Mouse (Mus musculus): ENCODE measurements at regions not wholly inside any gene's neighbourhood (a gene's known extent, or its start where the extent isn't known, plus 50 kb on each side); places are given as distances from the start of the nearest gene placed in this dataset.

DNA sequence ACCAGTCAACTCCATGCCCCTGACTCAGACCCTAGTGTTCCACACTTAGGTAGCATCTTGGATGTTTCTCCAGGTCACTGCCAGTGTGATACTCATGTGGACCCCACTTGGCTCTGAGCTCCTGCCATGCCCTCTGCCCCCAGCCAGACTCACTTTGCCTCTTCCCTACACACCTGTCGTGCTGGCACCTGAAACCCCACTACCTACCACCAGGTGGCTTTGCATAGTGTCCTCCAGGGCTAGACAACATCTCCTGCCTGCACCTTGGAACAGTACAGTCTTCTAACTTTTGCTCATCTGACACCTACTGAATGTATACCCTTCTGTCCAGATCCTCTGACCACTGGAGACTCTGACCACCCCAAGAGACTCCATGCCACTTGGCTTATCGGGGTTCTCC, 80.6 kb downstream of the Fam53a start:
- TF ChIP-seq TCF3 (IDR thresholded peaks at IDR 0.05; ENCODE audit: insufficient read length, low read depth) = no peak
- TF ChIP-seq MYOD1 (IDR thresholded peaks at IDR 0.05; ENCODE audit: control insufficient read depth in 1 of 3, insufficient read length in 2 of 3, low read depth in 2 of 3) = no peak
- no peak for TF ChIP-seq USF1 (IDR thresholded peaks at IDR 0.05; ENCODE audit: low read depth)
- no peak for TF ChIP-seq REST (IDR thresholded peaks at IDR 0.05; ENCODE audit: insufficient read depth, insufficient read length)
- Histone ChIP-seq H3ac (ENCODE audit: control insufficient read depth, insufficient read length) (no peak overlapping the region), H3K4me2 (ENCODE audit: low read depth) (no peak overlapping the region), H3K27me3 (ENCODE audit: control insufficient read depth, insufficient read depth, insufficient read length) (peaks cover 29% of the 10 kb centered on the region), H3K79me2 (ENCODE audit: control insufficient read depth, insufficient read depth) (no peaks in the 10 kb centered on the region), H3K4me3 (no peak overlapping the region), H3K36me3 (ENCODE audit: control insufficient read depth, insufficient read depth) (no peaks in the 10 kb centered on the region)

DNA sequence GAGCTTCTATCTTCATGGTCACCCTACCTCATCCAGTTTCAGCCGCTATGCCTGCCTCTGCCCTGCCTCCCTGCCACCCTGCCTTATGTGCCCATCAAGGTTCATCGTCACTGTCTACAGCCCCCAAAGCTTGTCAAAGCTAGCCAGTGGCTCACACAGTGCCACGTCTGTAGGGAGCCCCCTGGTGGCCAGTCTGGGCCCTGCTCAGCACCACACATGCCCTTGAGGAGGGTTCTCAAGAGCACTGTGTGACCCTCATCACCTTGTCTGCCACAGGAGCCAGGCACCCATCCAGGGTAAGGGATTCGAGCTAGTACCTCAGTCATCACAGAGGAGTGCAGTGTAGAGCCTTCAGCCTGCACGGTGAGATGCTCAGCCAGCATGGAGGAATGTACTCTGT, 86.1 kb downstream of the Fam53a start:
- Histone ChIP-seq H3K36me3 (ENCODE audit: control insufficient read depth, insufficient read depth) (no peaks in the 10 kb centered on the region), H3K4me2 (ENCODE audit: low read depth) (no peak overlapping the region), H3K79me2 (ENCODE audit: control insufficient read depth, insufficient read depth) (no peaks in the 10 kb centered on the region), H3K27me3 (ENCODE audit: control insufficient read depth, insufficient read depth, insufficient read length) (peaks cover 76% of the 10 kb centered on the region), H3ac (ENCODE audit: control insufficient read depth, insufficient read length) (no peak overlapping the region), H3K4me3 (no peak overlapping the region)
- TF ChIP-seq MAX (IDR thresholded peaks at IDR 0.05; ENCODE audit: low read depth) = no peak
- TF ChIP-seq TCF3 (IDR thresholded peaks at IDR 0.05; ENCODE audit: insufficient read length, low read depth) = no peak

DNA sequence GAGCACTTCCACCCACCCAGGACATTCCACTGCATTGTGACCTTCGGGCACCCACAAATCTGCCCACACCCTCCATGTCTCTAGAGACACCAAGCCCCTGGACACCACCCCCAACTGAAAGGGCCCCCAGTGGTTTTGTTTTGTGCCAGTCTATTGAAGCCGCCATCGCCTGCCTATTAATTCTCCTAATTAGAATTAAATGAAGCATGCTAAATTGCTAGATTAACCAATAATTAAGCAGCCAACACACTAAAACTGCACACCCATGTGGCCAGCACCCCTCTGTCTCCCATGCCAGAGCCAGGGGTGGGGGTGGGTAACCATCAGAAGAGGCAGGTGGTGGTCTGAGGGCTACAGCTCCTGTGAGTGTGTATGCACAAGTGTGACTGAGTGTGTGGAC, 86.8 kb downstream of the Fam53a start:
- H3ac ChIP-seq (ENCODE audit: control insufficient read depth, insufficient read length) = no peak overlapping the region
- H3K4me2 ChIP-seq (ENCODE audit: low read depth) = no peak overlapping the region
- peaks cover 76% of the 10 kb centered on the region for H3K27me3 ChIP-seq (ENCODE audit: control insufficient read depth, insufficient read depth, insufficient read length)
- H3K4me3 ChIP-seq = no peak overlapping the region
- H3K36me3 ChIP-seq (ENCODE audit: control insufficient read depth, insufficient read depth) = no peaks in the 10 kb centered on the region
- no peaks in the 10 kb centered on the region for H3K79me2 ChIP-seq (ENCODE audit: control insufficient read depth, insufficient read depth)
- TF ChIP-seq E2F4 (IDR thresholded peaks at IDR 0.05; ENCODE audit: insufficient read depth) = no peak
- TF ChIP-seq POLR2AphosphoS2 (IDR thresholded peaks at IDR 0.05; ENCODE audit: insufficient read length, low read depth) = no peak
- no peak for TF ChIP-seq USF1 (IDR thresholded peaks at IDR 0.05; ENCODE audit: low read depth)

GRCm38 (mm10) chr5:33542000-33542554, 87.4 kb downstream of the Fam53a start:
- Histone ChIP-seq H3K27me3 (ENCODE audit: control insufficient read depth, insufficient read depth, insufficient read length) (peaks cover 75% of the 10 kb centered on the region), H3K36me3 (ENCODE audit: control insufficient read depth, insufficient read depth) (no peaks in the 10 kb centered on the region), H3K4me3 (no peak overlapping the region), H3K4me2 (ENCODE audit: low read depth) (no peak overlapping the region), H3ac (ENCODE audit: control insufficient read depth, insufficient read length) (no peak overlapping the region), H3K79me2 (ENCODE audit: control insufficient read depth, insufficient read depth) (no peaks in the 10 kb centered on the region)
- no peak for TF ChIP-seq MAX (IDR thresholded peaks at IDR 0.05; ENCODE audit: low read depth)

DNA sequence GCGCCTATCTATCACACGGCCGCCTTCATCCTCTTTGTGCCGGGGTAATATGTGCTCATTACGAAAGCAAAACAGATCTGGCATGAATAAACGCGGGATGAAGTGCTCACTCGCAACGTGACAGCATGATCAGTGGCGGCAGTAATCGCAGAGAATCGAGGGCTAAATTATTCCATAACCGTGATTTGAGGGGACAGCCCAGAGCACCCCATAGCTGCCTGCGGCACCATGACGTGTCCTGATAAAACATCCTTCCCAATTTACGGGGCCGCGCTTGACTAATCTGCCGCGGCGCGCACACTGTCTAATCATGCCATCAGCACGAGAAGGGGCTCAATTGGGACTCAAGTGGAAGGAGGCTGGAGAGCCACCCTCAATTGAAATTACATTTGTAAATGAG, 89.2 kb downstream of the Fam53a start:
- Histone ChIP-seq H3K27me3 (ENCODE audit: control insufficient read depth, insufficient read depth, insufficient read length) (peaks cover 86% of the 10 kb centered on the region), H3K4me3 (no peak overlapping the region), H3ac (ENCODE audit: control insufficient read depth, insufficient read length) (no peak overlapping the region), H3K36me3 (ENCODE audit: control insufficient read depth, insufficient read depth) (no peaks in the 10 kb centered on the region), H3K79me2 (ENCODE audit: control insufficient read depth, insufficient read depth) (no peaks in the 10 kb centered on the region), H3K4me2 (ENCODE audit: low read depth) (no peak overlapping the region)
- TF ChIP-seq CEBPB (IDR thresholded peaks at IDR 0.05; ENCODE audit: insufficient read depth, poor library complexity, severe bottlenecking) (no peak), TCF12 (IDR thresholded peaks at IDR 0.05; ENCODE audit: insufficient read depth, poor library complexity, severe bottlenecking) (no peak), TCF3 (IDR thresholded peaks at IDR 0.05; ENCODE audit: insufficient read length, low read depth) (no peak), USF1 (IDR thresholded peaks at IDR 0.05; ENCODE audit: low read depth) (no peak), MYOG (IDR thresholded peaks at IDR 0.05; ENCODE audit: control insufficient read depth in 1 of 3, insufficient read depth in 1 of 3, insufficient read length in 2 of 3, low read depth in 2 of 3) (no peak), MAX (IDR thresholded peaks at IDR 0.05; ENCODE audit: low read depth) (no peak), SRF (IDR thresholded peaks at IDR 0.05; ENCODE audit: control insufficient read depth, insufficient read length, low read depth) (no peak), MYOD1 (IDR thresholded peaks at IDR 0.05; ENCODE audit: control insufficient read depth in 1 of 3, insufficient read length in 2 of 3, low read depth in 2 of 3) (no peak), REST (IDR thresholded peaks at IDR 0.05; ENCODE audit: insufficient read depth, insufficient read length) (no peak), POLR2A (IDR thresholded peaks at IDR 0.05; ENCODE audit: insufficient read length, low read depth) (no peak), E2F4 (IDR thresholded peaks at IDR 0.05; ENCODE audit: insufficient read depth) (no peak), POLR2AphosphoS2 (IDR thresholded peaks at IDR 0.05; ENCODE audit: insufficient read length, low read depth) (no peak)

GRCm38 (mm10) chr5:33537429-33537828, 92.0 kb downstream of the Fam53a start:
- Histone ChIP-seq H3K79me2 (ENCODE audit: control insufficient read depth, insufficient read depth) (no peaks in the 10 kb centered on the region), H3K4me3 (no peak overlapping the region), H3K4me2 (ENCODE audit: low read depth) (no peak overlapping the region), H3ac (ENCODE audit: control insufficient read depth, insufficient read length) (no peak overlapping the region), H3K36me3 (ENCODE audit: control insufficient read depth, insufficient read depth) (no peaks in the 10 kb centered on the region), H3K27me3 (ENCODE audit: control insufficient read depth, insufficient read depth, insufficient read length) (peaks cover 87% of the 10 kb centered on the region)
- TF ChIP-seq USF1 (IDR thresholded peaks at IDR 0.05; ENCODE audit: low read depth) (no peak), POLR2A (IDR thresholded peaks at IDR 0.05; ENCODE audit: insufficient read length, low read depth) (no peak), POLR2AphosphoS2 (IDR thresholded peaks at IDR 0.05; ENCODE audit: insufficient read length, low read depth) (no peak), TCF12 (IDR thresholded peaks at IDR 0.05; ENCODE audit: insufficient read depth, poor library complexity, severe bottlenecking) (no peak)
